Mouse (Mus musculus) small intestine, adult 2 months (tissue): ENCODE results near the gene Pamr1.

Experiments
- CTCF ChIP-seq: fragments of 200-500 bp; IDR thresholded peaks from 2 replicates; pipeline ENCODE4 v1.5.1; 2012; ENCODE audit warnings: low read depth, mild to moderate bottlenecking, control low read depth, inconsistent platforms, low read length, moderate library complexity, mixed read lengths; ENCODE audit not compliant: insufficient replicate concordance, insufficient read length; ENCODE audit errors: extremely low read depth
- POLR2A ChIP-seq: fragments of 200-500 bp; IDR thresholded peaks from 2 replicates; pipeline ENCODE4 v1.6.1; 2012; ENCODE audit warnings: low read depth, mild to moderate bottlenecking, control low read depth, inconsistent platforms, low read length, moderate library complexity

GRCm38 (mm10) chr2:102533437-102533836, 16.4 kb upstream of the Pamr1 start:
- TF ChIP-seq POLR2A (no peak), CTCF (no peak)
